Mouse (Mus musculus): ENCODE results near the gene Kalrn. TPM values are rescaled to one million over a fixed set of nuclear protein-coding genes. Genes with fewer than 3 reads are reported as not detected.

The Kalrn gene
- polyA plus RNA-seq, 1 experiment = 309 TPM

GRCm38 (mm10) chr16:33979855-33980254, 593.5 kb downstream of the Kalrn start:
- no peak for TF ChIP-seq FLI1 (IDR thresholded peaks at IDR 0.05; ENCODE audit: low read length)
- no peak for TF ChIP-seq GATA1 (IDR thresholded peaks at IDR 0.05; ENCODE audit: borderline replicate concordance, low read length)
- peaks cover 14% of the 10 kb centered on the region for H3K9me3 ChIP-seq
- no peak overlapping the region for H3K4me3 ChIP-seq (replicated peaks)
- H3K27me3 ChIP-seq (replicated peaks) = peaks cover 31% of the 10 kb centered on the region
- H3K4me1 ChIP-seq = peaks cover 7% of the 10 kb centered on the region; the same call in 1 of the 2 replicates
- H3K36me3 ChIP-seq (replicated peaks; ENCODE audit: low read length) = peaks cover 5% of the 10 kb centered on the region

- no peaks in the 10 kb centered on the region for H3K9me3 ChIP-seq
- peaks cover 2% of the 10 kb centered on the region for H3K27me3 ChIP-seq (replicated peaks)
- peaks cover 27% of the 10 kb centered on the region for H3K4me1 ChIP-seq
- TF ChIP-seq FLI1 (IDR thresholded peaks at IDR 0.05; ENCODE audit: low read length) (no peak), GATA1 (IDR thresholded peaks at IDR 0.05; ENCODE audit: borderline replicate concordance, low read length) (no peak)
- H3K4me3 ChIP-seq (replicated peaks) = peak overlapping the region; percentile 98
- peaks cover 15% of the 10 kb centered on the region for H3K36me3 ChIP-seq (replicated peaks; ENCODE audit: low read length)
These were observed 606.1 kb downstream of the Kalrn start for GRCm38 (mm10) chr16:33967283-33967640.

GRCm38 (mm10) chr16:33966538-33967282, 606.6 kb downstream of the Kalrn start, which contains the start of gene Umps:
Gene Umps, minus strand, starts transcription at chr16:33967038.
- Histone ChIP-seq H3K4me3 (replicated peaks) (peak within 1 kb of the TSS; percentile 98), H3K9me3 (no peaks in the 10 kb centered on the region), H3K36me3 (replicated peaks; ENCODE audit: low read length) (peaks cover 21% of the 10 kb centered on the region), H3K4me1 (peaks cover 27% of the 10 kb centered on the region), H3K27me3 (replicated peaks) (no peaks in the 10 kb centered on the region)
- TF ChIP-seq GATA1 (IDR thresholded peaks at IDR 0.05; ENCODE audit: borderline replicate concordance, low read length) = no peak
- TF ChIP-seq FLI1 (IDR thresholded peaks at IDR 0.05; ENCODE audit: low read length) = no peak

GRCm38 (mm10) chr16:33965878-33966537, 607.3 kb downstream of the Kalrn start:
- no peaks in the 10 kb centered on the region for H3K27me3 ChIP-seq (replicated peaks)
- no peak for TF ChIP-seq GATA1 (IDR thresholded peaks at IDR 0.05; ENCODE audit: borderline replicate concordance, low read length)
- no peak for TF ChIP-seq FLI1 (IDR thresholded peaks at IDR 0.05; ENCODE audit: low read length)
- no peaks in the 10 kb centered on the region for H3K9me3 ChIP-seq
- H3K4me3 ChIP-seq (replicated peaks) = peak overlapping the region; percentile 98
- H3K4me1 ChIP-seq = peaks cover 23% of the 10 kb centered on the region
- H3K36me3 ChIP-seq (replicated peaks; ENCODE audit: low read length) = peaks cover 28% of the 10 kb centered on the region

GRCm38 (mm10) chr16:33963509-33963908, 609.8 kb downstream of the Kalrn start:
- TF ChIP-seq GATA1 (IDR thresholded peaks at IDR 0.05; ENCODE audit: borderline replicate concordance, low read length) (no peak), FLI1 (IDR thresholded peaks at IDR 0.05; ENCODE audit: low read length) (no peak)
- Histone ChIP-seq H3K4me3 (replicated peaks) (no peak overlapping the region), H3K36me3 (replicated peaks; ENCODE audit: low read length) (peaks cover 53% of the 10 kb centered on the region), H3K4me1 (peaks cover 23% of the 10 kb centered on the region), H3K27me3 (replicated peaks) (no peaks in the 10 kb centered on the region), H3K9me3 (no peaks in the 10 kb centered on the region)

- Histone ChIP-seq H3K9me3 (no peaks in the 10 kb centered on the region), H3K27me3 (replicated peaks) (no peaks in the 10 kb centered on the region), H3K4me1 (peaks cover 9% of the 10 kb centered on the region; the same call in 1 of the 2 replicates), H3K36me3 (replicated peaks; ENCODE audit: low read length) (peaks cover 73% of the 10 kb centered on the region), H3K4me3 (replicated peaks) (no peak overlapping the region)
- TF ChIP-seq FLI1 (IDR thresholded peaks at IDR 0.05; ENCODE audit: low read length) (no peak), GATA1 (IDR thresholded peaks at IDR 0.05; ENCODE audit: borderline replicate concordance, low read length) (no peak)
These were observed 618.5 kb downstream of the Kalrn start for GRCm38 (mm10) chr16:33954793-33955192.

- H3K9me3 ChIP-seq = no peaks in the 10 kb centered on the region
- H3K27me3 ChIP-seq (replicated peaks) = peaks cover 15% of the 10 kb centered on the region
- no peak overlapping the region for H3K4me3 ChIP-seq (replicated peaks)
- H3K36me3 ChIP-seq (replicated peaks; ENCODE audit: low read length) = peaks cover 63% of the 10 kb centered on the region
- peaks cover 9% of the 10 kb centered on the region; the same call in 1 of the 2 replicates for H3K4me1 ChIP-seq
- TF ChIP-seq GATA1 (IDR thresholded peaks at IDR 0.05; ENCODE audit: borderline replicate concordance, low read length) (no peak), FLI1 (IDR thresholded peaks at IDR 0.05; ENCODE audit: low read length) (no peak)
These were observed 620.3 kb downstream of the Kalrn start for GRCm38 (mm10) chr16:33953008-33953407.

GRCm38 (mm10) chr16:33950830-33951229, 622.5 kb downstream of the Kalrn start:
- peaks cover 33% of the 10 kb centered on the region for H3K27me3 ChIP-seq (replicated peaks)
- H3K4me3 ChIP-seq (replicated peaks) = no peak overlapping the region
- H3K9me3 ChIP-seq = no peaks in the 10 kb centered on the region
- peaks cover 20% of the 10 kb centered on the region for H3K4me1 ChIP-seq
- H3K36me3 ChIP-seq (replicated peaks; ENCODE audit: low read length) = peaks cover 42% of the 10 kb centered on the region
- no peak for TF ChIP-seq FLI1 (IDR thresholded peaks at IDR 0.05; ENCODE audit: low read length)
- no peak for TF ChIP-seq GATA1 (IDR thresholded peaks at IDR 0.05; ENCODE audit: borderline replicate concordance, low read length)

GRCm38 (mm10) chr16:33950386-33950785, 622.9 kb downstream of the Kalrn start:
- peaks cover 38% of the 10 kb centered on the region for H3K27me3 ChIP-seq (replicated peaks)
- H3K4me1 ChIP-seq = peaks cover 16% of the 10 kb centered on the region
- TF ChIP-seq FLI1 (IDR thresholded peaks at IDR 0.05; ENCODE audit: low read length) (no peak), GATA1 (IDR thresholded peaks at IDR 0.05; ENCODE audit: borderline replicate concordance, low read length) (no peak)
- no peak overlapping the region for H3K4me3 ChIP-seq (replicated peaks)
- H3K36me3 ChIP-seq (replicated peaks; ENCODE audit: low read length) = peaks cover 38% of the 10 kb centered on the region
- no peaks in the 10 kb centered on the region for H3K9me3 ChIP-seq

Measured in megakaryocyte, embryonic 14.5 days (primary cell).